Mouse (Mus musculus) forebrain, embryonic 11.5 days (tissue): ENCODE data around the gene Mapre1. TPM values are rescaled to one million over a fixed set of nuclear protein-coding genes. Genes with fewer than 3 reads are reported as not detected.
"Not testable (repeated sequence)": the region's sequence is repeated elsewhere in the genome, so short reads cannot be mapped to it uniquely, and the experiment has no call there.

Source experiments
- ATAC-seq: fragments of 200-750 bp; cut with Nextera tagmentation; replicated peaks from 2 replicates; pipeline ENCODE4 v1.8.0; 2017; ENCODE audit warnings: moderate TSS enrichment; ENCODE audit not compliant: low FRiP score
- DNase-seq: peaks from one replicate; pipeline ENCODE4 v3.0.0-alpha.2; 2017; ENCODE audit warnings: low spot score
- H3K27ac ChIP-seq: fragments of 300-500 bp; sonication (generic); 2 replicates; pipeline ENCODE4 v1.5.1; 2014; ENCODE audit warnings: low read depth, low read length
- H3K27me3 ChIP-seq: fragments of 300-500 bp; sonication (generic); 2 replicates; pipeline ENCODE4 v1.6.1; 2014; ENCODE audit warnings: mild to moderate bottlenecking, low read length, mixed read lengths; ENCODE audit not compliant: control insufficient read depth, insufficient read depth
- H3K36me3 ChIP-seq: fragments of 300-500 bp; sonication (generic); 2 replicates; pipeline ENCODE4 v1.6.1; 2014; ENCODE audit warnings: mild to moderate bottlenecking, low read length, moderate library complexity, mixed read lengths; ENCODE audit not compliant: control insufficient read depth, insufficient read depth
- H3K4me1 ChIP-seq: fragments of 300-500 bp; sonication (generic); replicated peaks from 2 replicates; pipeline ENCODE4 v1.6.1; 2014; ENCODE audit warnings: low read length, mixed read lengths; ENCODE audit not compliant: control insufficient read depth, insufficient read depth
- H3K4me2 ChIP-seq: fragments of 300-500 bp; sonication (generic); 2 replicates; pipeline ENCODE4 v1.6.1; 2014; ENCODE audit warnings: low read depth, mild to moderate bottlenecking, low read length, moderate library complexity, mixed read lengths; ENCODE audit not compliant: severe bottlenecking
- H3K4me3 ChIP-seq: fragments of 300-500 bp; sonication (generic); 2 replicates; pipeline ENCODE4 v1.5.1; 2014; ENCODE audit warnings: low read depth, low read length
- H3K9ac ChIP-seq: fragments of 300-500 bp; sonication (generic); 2 replicates; pipeline ENCODE4 v1.6.1; 2014; ENCODE audit warnings: low read length
- H3K9me3 ChIP-seq: fragments of 300-500 bp; sonication (generic); 2 replicates; pipeline ENCODE4 v1.6.1; 2016; ENCODE audit warnings: low read length, mixed read lengths; ENCODE audit not compliant: control insufficient read depth
- WGBS: fragments of 180-500 bp; shearing (Covaris S2); extraction: QIAGEN DNeasy Blood & Tissue Kit; methylation state at CpG from one replicate; pipeline ENCODE4 v1.1.7; 2014; 5-methylcytosine and 5-hydroxymethylcytosine counted together
- polyA plus RNA-seq: library from polyadenylated mRNA; unstranded; fragments of >200 nt; fragmentation: Nextera tagmentation; extraction: Ambion mirVana; gene quantifications from 2 replicates; pipeline ENCODE4 v1.2.1, GENCODE M21; 2014

Gene Mapre1
- polyA plus RNA-seq, 1 experiment from 2014 or later = 357 TPM

GRCm38 (mm10) chr2:153717861-153718260 is 23.2 kb upstream of the Mapre1 start:
- not testable (repeated sequence) for H3K4me1 ChIP-seq, H3K4me2 ChIP-seq, H3K27ac ChIP-seq, H3K4me3 ChIP-seq, H3K36me3 ChIP-seq, H3K9me3 ChIP-seq, H3K27me3 ChIP-seq, DNase-seq, H3K9ac ChIP-seq, ATAC-seq
- 79% methylated on average over 3 of the region's 3 CpGs for WGBS

- DNase-seq (no peak), ATAC-seq (no peak)
- Histone ChIP-seq H3K36me3 (no peaks in the 10 kb centered on the region), H3K9me3 (no peaks in the 10 kb centered on the region; the same call in 1 of the 2 replicates), H3K9ac (no peak overlapping the region), H3K27ac (no peak overlapping the region), H3K4me1 (no peaks in the 10 kb centered on the region), H3K4me3 (no peak overlapping the region), H3K4me2 (no peak overlapping the region), H3K27me3 (no peaks in the 10 kb centered on the region)
- WGBS = 81% methylated on average over 1 of the region's 1 CpGs
Observed at GRCm38 (mm10) chr2:153723098-153723497, 18.0 kb upstream of the Mapre1 start.

- ATAC-seq = no peak
- Histone ChIP-seq H3K27me3 (no peaks in the 10 kb centered on the region), H3K4me1 (no peaks in the 10 kb centered on the region), H3K4me3 (no peak overlapping the region), H3K27ac (no peak overlapping the region), H3K9me3 (no peaks in the 10 kb centered on the region; the same call in 1 of the 2 replicates), H3K36me3 (no peaks in the 10 kb centered on the region), H3K9ac (no peak overlapping the region), H3K4me2 (no peak overlapping the region)
- 92% methylated on average over 2 of the region's 2 CpGs for WGBS
- no peak for DNase-seq
Observed at GRCm38 (mm10) chr2:153724424-153724823, 16.6 kb upstream of the Mapre1 start.

- Histone ChIP-seq H3K4me1 (no peaks in the 10 kb centered on the region), H3K4me2 (no peak overlapping the region), H3K4me3 (no peak overlapping the region), H3K36me3 (no peaks in the 10 kb centered on the region), H3K27ac (no peak overlapping the region), H3K9me3 (no peaks in the 10 kb centered on the region; the same call in 1 of the 2 replicates), H3K27me3 (no peaks in the 10 kb centered on the region), H3K9ac (no peak overlapping the region)
- DNase-seq = no peak
- no peak for ATAC-seq
- 66% methylated on average over 2 of the region's 2 CpGs for WGBS
Observed at GRCm38 (mm10) chr2:153724871-153725270, 16.2 kb upstream of the Mapre1 start.

- Histone ChIP-seq H3K36me3 (no peaks in the 10 kb centered on the region), H3K4me2 (no peak overlapping the region), H3K27me3 (no peaks in the 10 kb centered on the region), H3K4me3 (no peak overlapping the region), H3K9ac (no peak overlapping the region), H3K9me3 (no peaks in the 10 kb centered on the region; the same call in 1 of the 2 replicates), H3K27ac (no peak overlapping the region), H3K4me1 (no peaks in the 10 kb centered on the region)
- DNase-seq = no peak
- ATAC-seq = no peak
- 91% methylated on average over 4 of the region's 4 CpGs for WGBS
Observed at GRCm38 (mm10) chr2:153725291-153725690, 15.8 kb upstream of the Mapre1 start.

GRCm38 (mm10) chr2:153734033-153734432 is 7.0 kb upstream of the Mapre1 start:
- Histone ChIP-seq H3K36me3 (no peaks in the 10 kb centered on the region), H3K4me3 (no peak overlapping the region), H3K4me2 (no peak overlapping the region), H3K27me3 (no peaks in the 10 kb centered on the region), H3K9ac (no peak overlapping the region), H3K27ac (no peak overlapping the region), H3K9me3 (no peaks in the 10 kb centered on the region), H3K4me1 (no peaks in the 10 kb centered on the region)
- 82% methylated on average over 4 of the region's 4 CpGs for WGBS
- ATAC-seq (no peak), DNase-seq (no peak)

- peak overlapping the region; percentile 82 for H3K27ac ChIP-seq
- H3K36me3 ChIP-seq = no peaks in the 10 kb centered on the region
- WGBS = 2% methylated on average over 44 of the region's 56 CpGs
- no peaks in the 10 kb centered on the region for H3K9me3 ChIP-seq
- peak overlapping the region; percentile 83 for H3K4me3 ChIP-seq
- peak overlapping the region; percentile 89 for H3K9ac ChIP-seq
- peak overlapping the region; percentile 72 for H3K4me2 ChIP-seq
- H3K4me1 ChIP-seq = peaks cover 15% of the 10 kb centered on the region
- no peak for DNase-seq
- peak; percentile 85 for ATAC-seq
- H3K27me3 ChIP-seq = no peaks in the 10 kb centered on the region
Observed at GRCm38 (mm10) chr2:153741437-153742065, 477 bp downstream of the Mapre1 start.

- Histone ChIP-seq H3K4me2 (no peak overlapping the region), H3K36me3 (peaks cover 3% of the 10 kb centered on the region; the same call in 1 of the 2 replicates), H3K4me1 (peaks cover 6% of the 10 kb centered on the region), H3K27ac (no peak overlapping the region), H3K27me3 (no peaks in the 10 kb centered on the region), H3K4me3 (no peak overlapping the region), H3K9me3 (no peaks in the 10 kb centered on the region), H3K9ac (no peak overlapping the region)
- DNase-seq = no peak
- ATAC-seq = no peak
Observed at GRCm38 (mm10) chr2:153747994-153748393, 6.9 kb downstream of the Mapre1 start.

- Histone ChIP-seq H3K4me2 (no peak overlapping the region), H3K4me3 (no peak overlapping the region), H3K36me3 (peaks cover 3% of the 10 kb centered on the region; the same call in 1 of the 2 replicates), H3K9me3 (no peaks in the 10 kb centered on the region), H3K27ac (no peak overlapping the region), H3K9ac (no peak overlapping the region), H3K27me3 (no peaks in the 10 kb centered on the region), H3K4me1 (no peaks in the 10 kb centered on the region)
- DNase-seq = no peak
- WGBS = 87% methylated on average over 2 of the region's 2 CpGs
- ATAC-seq = no peak
Observed at GRCm38 (mm10) chr2:153750363-153750762, 9.3 kb downstream of the Mapre1 start.
